Mouse (Mus musculus): ENCODE results near the gene Plekhm2.

The Plekhm2 gene

GRCm38 (mm10) chr4:141659739-141660138, 5.0 kb downstream of the Plekhm2 start:
- no peak for DNase-seq

GRCm38 (mm10) chr4:141658846-141659484, 5.7 kb downstream of the Plekhm2 start:
- no peak for DNase-seq

GRCm38 (mm10) chr4:141656932-141657331, 7.8 kb downstream of the Plekhm2 start:
- no peak for DNase-seq

GRCm38 (mm10) chr4:141655908-141656608, 8.6 kb downstream of the Plekhm2 start:
- DNase-seq: peak; percentile 48

GRCm38 (mm10) chr4:141654509-141654908, 10.2 kb downstream of the Plekhm2 start:
- DNase-seq: no peak

- DNase-seq: no peak
These were observed 10.9 kb downstream of the Plekhm2 start for GRCm38 (mm10) chr4:141653813-141654212.

- DNase-seq: no peak
These were observed 11.7 kb downstream of the Plekhm2 start for GRCm38 (mm10) chr4:141653044-141653443.

GRCm38 (mm10) chr4:141651944-141652343, 12.8 kb downstream of the Plekhm2 start:
- DNase-seq: no peak

GRCm38 (mm10) chr4:141651286-141651685, 13.4 kb downstream of the Plekhm2 start:
- DNase-seq: no peak

- no peak for DNase-seq
These were observed 15.5 kb downstream of the Plekhm2 start for GRCm38 (mm10) chr4:141649244-141649643.

- DNase-seq: no peak
These were observed 16.4 kb downstream of the Plekhm2 start for GRCm38 (mm10) chr4:141648262-141648661.

GRCm38 (mm10) chr4:141647187-141647586, 17.5 kb downstream of the Plekhm2 start:
- DNase-seq: no peak

GRCm38 (mm10) chr4:141645988-141646387, 18.7 kb downstream of the Plekhm2 start:
- no peak for DNase-seq

GRCm38 (mm10) chr4:141643118-141643855, 21.4 kb downstream of the Plekhm2 start:
- peak; percentile 62 for DNase-seq

GRCm38 (mm10) chr4:141641961-141642811, 22.5 kb downstream of the Plekhm2 start:
- DNase-seq: no peak

- DNase-seq: no peak
These were observed 23.3 kb downstream of the Plekhm2 start for GRCm38 (mm10) chr4:141641353-141641771.

- DNase-seq: no peak
These were observed 25.2 kb downstream of the Plekhm2 start for GRCm38 (mm10) chr4:141639474-141639873.

- no peak for DNase-seq
These were observed 28.0 kb downstream of the Plekhm2 start for GRCm38 (mm10) chr4:141636693-141637092.

GRCm38 (mm10) chr4:141635991-141636390, 28.7 kb downstream of the Plekhm2 start:
- no peak for DNase-seq

- no peak for DNase-seq
These were observed 32.4 kb downstream of the Plekhm2 start for GRCm38 (mm10) chr4:141632111-141632873.

- DNase-seq: no peak
These were observed 33.4 kb downstream of the Plekhm2 start for GRCm38 (mm10) chr4:141631250-141631649.

GRCm38 (mm10) chr4:141630021-141630420, 34.7 kb downstream of the Plekhm2 start:
- DNase-seq: no peak
